Mouse (Mus musculus): ENCODE data around the gene Nsmce4a. TPM values are rescaled to one million over a fixed set of nuclear protein-coding genes. Genes with fewer than 3 reads are reported as not detected.

The Nsmce4a gene
- total and polyA plus RNA-seq, 3 experiments: 117 to 134 (median 129) TPM

GRCm38 (mm10) chr7:130590845-130591437 lies 18.0 kb upstream of the Nsmce4a start:
- Histone ChIP-seq H3K27ac (ENCODE audit: control insufficient read depth, low read depth, low read length) (no peak overlapping the region), H3K79me2 (ENCODE audit: control insufficient read depth, insufficient read depth, low read length, poor library complexity) (no peaks in the 10 kb centered on the region), H3K4me1 (ENCODE audit: control insufficient read depth in 1 of 2, insufficient read depth in 2 of 2, low read length in 2 of 2) (no peaks in the 10 kb centered on the region), H3K4me3 (ENCODE audit: control insufficient read depth in 1 of 2, insufficient read depth in 1 of 2, low read depth in 2 of 2, low read length in 2 of 2) (no peak overlapping the region), H3K9ac (ENCODE audit: control insufficient read depth, low read depth, low read length, poor library complexity, severe bottlenecking) (no peak overlapping the region), H3K9me3 (replicated peaks; ENCODE audit: insufficient read depth, low read length) (no peaks in the 10 kb centered on the region), H3K36me3 (ENCODE audit: control insufficient read depth in 1 of 2, insufficient read depth in 2 of 2, low read length in 2 of 2) (no peaks in the 10 kb centered on the region), H3K27me3 (ENCODE audit: control insufficient read depth in 1 of 2, insufficient read depth in 2 of 2, low read length in 2 of 2) (peaks cover 3 to 10% of the 10 kb centered on the region in 2 experiments)
- TF ChIP-seq MAFK (IDR thresholded peaks at IDR 0.05; ENCODE audit: borderline replicate concordance, low read depth, low read length) (no peak), BHLHE40 (IDR thresholded peaks at IDR 0.05; ENCODE audit: borderline replicate concordance, low read depth, low read length) (no peak), POLR2A (IDR thresholded peaks at IDR 0.05; ENCODE audit: control insufficient read depth in 1 of 2, insufficient read depth in 1 of 2, low read depth in 1 of 2, low read length in 2 of 2, poor library complexity in 1 of 2) (no peak), CHD2 (IDR thresholded peaks at IDR 0.05; ENCODE audit: low read length) (no peak), TAL1 (IDR thresholded peaks at IDR 0.05; ENCODE audit: low read length) (no peak), KAT2A (conservative IDR thresholded peaks at IDR 0.05; ENCODE audit: low read depth, low read length) (no peak), MAX (IDR thresholded peaks at IDR 0.05; ENCODE audit: low read length) (no peak), CHD1 (IDR thresholded peaks at IDR 0.05; ENCODE audit: low read depth, low read length) (no peak), ZC3H11A (IDR thresholded peaks at IDR 0.05; ENCODE audit: low read depth, low read length) (no peak), ELF1 (IDR thresholded peaks at IDR 0.05; ENCODE audit: low read depth, low read length) (no peak), E2F4 (IDR thresholded peaks at IDR 0.05; ENCODE audit: borderline replicate concordance, low read depth, low read length) (no peak), TBP (IDR thresholded peaks at IDR 0.05; ENCODE audit: low read depth, low read length) (no peak), HCFC1 (IDR thresholded peaks at IDR 0.05; ENCODE audit: low read depth, low read length) (no peak), ZNF384 (IDR thresholded peaks at IDR 0.05; ENCODE audit: low read depth, low read length) (no peak), MYB (IDR thresholded peaks at IDR 0.05; ENCODE audit: low read depth, low read length) (no peak), USF1 (IDR thresholded peaks at IDR 0.05; ENCODE audit: low read depth, low read length) (no peak), MEF2A (IDR thresholded peaks at IDR 0.05; ENCODE audit: extremely low read depth, insufficient replicate concordance, low read depth, low read length, poor library complexity, severe bottlenecking) (no peak), POLR2AphosphoS5 (IDR thresholded peaks at IDR 0.05; ENCODE audit: borderline replicate concordance, low read depth, low read length) (no peak)
- DNase-seq (ENCODE audit: low read depth, low spot score): peak; percentile 18

GRCm38 (mm10) chr7:130590081-130590828 lies 17.3 kb upstream of the Nsmce4a start:
- Histone ChIP-seq H3K9me3 (replicated peaks; ENCODE audit: insufficient read depth, low read length) (no peaks in the 10 kb centered on the region), H3K79me2 (ENCODE audit: control insufficient read depth, insufficient read depth, low read length, poor library complexity) (no peaks in the 10 kb centered on the region), H3K4me1 (ENCODE audit: control insufficient read depth in 1 of 2, insufficient read depth in 2 of 2, low read length in 2 of 2) (no peaks in the 10 kb centered on the region), H3K36me3 (ENCODE audit: control insufficient read depth in 1 of 2, insufficient read depth in 2 of 2, low read length in 2 of 2) (no peaks in the 10 kb centered on the region), H3K27ac (ENCODE audit: control insufficient read depth, low read depth, low read length) (no peak overlapping the region), H3K4me3 (ENCODE audit: control insufficient read depth in 1 of 2, insufficient read depth in 1 of 2, low read depth in 2 of 2, low read length in 2 of 2) (no peak overlapping the region), H3K27me3 (ENCODE audit: control insufficient read depth in 1 of 2, insufficient read depth in 2 of 2, low read length in 2 of 2) (peaks cover 3 to 10% of the 10 kb centered on the region in 2 experiments), H3K9ac (ENCODE audit: control insufficient read depth, low read depth, low read length, poor library complexity, severe bottlenecking) (no peak overlapping the region)
- DNase-seq (ENCODE audit: low read depth, low spot score): no peak
- TF ChIP-seq CTCF (IDR thresholded peaks at IDR 0.05 in 2 of 3, conservative IDR thresholded peaks at IDR 0.05 in 1 of 3; ENCODE audit: control insufficient read depth in 1 of 3, insufficient read depth in 1 of 3, low read depth in 2 of 3, low read length in 3 of 3, poor library complexity in 1 of 3, severe bottlenecking in 1 of 3): no peak

All from MEL (cell line).